Mouse (Mus musculus) forebrain, embryonic 12.5 days (tissue): ENCODE measurements at regions not wholly inside any gene's neighbourhood (a gene's known extent, or its start where the extent isn't known, plus 50 kb on each side); places are given as distances from the start of the nearest gene placed in this dataset.
A peak's percentile ranks its signal among the peaks of the same experiment; 100 is the strongest.

Experiments used
- ATAC-seq: fragments of 200-750 bp; cut with Nextera tagmentation; 2 replicates; pipeline ENCODE4 v1.8.0; 2017; ENCODE audit warnings: moderate TSS enrichment; ENCODE audit not compliant: low FRiP score
- H3K27ac ChIP-seq: fragments of 300-500 bp; sonication (generic); 2 replicates; pipeline ENCODE4 v1.5.1; 2016; ENCODE audit warnings: mild to moderate bottlenecking
- H3K27me3 ChIP-seq: fragments of 300-500 bp; sonication (generic); 2 replicates; pipeline ENCODE4 v1.6.1; 2016; ENCODE audit warnings: mild to moderate bottlenecking
- H3K36me3 ChIP-seq: fragments of 300-500 bp; sonication (generic); replicated peaks from 2 replicates; pipeline ENCODE4 v1.6.1; 2016; ENCODE audit warnings: mild to moderate bottlenecking
- H3K4me1 ChIP-seq: fragments of 300-500 bp; sonication (generic); 2 replicates; pipeline ENCODE4 v1.6.1; 2016
- H3K4me2 ChIP-seq: fragments of 300-500 bp; sonication (generic); 2 replicates; pipeline ENCODE4 v1.6.1; 2016; ENCODE audit warnings: mild to moderate bottlenecking, moderate library complexity
- H3K4me3 ChIP-seq: fragments of 300-500 bp; sonication (generic); replicated peaks from 2 replicates; pipeline ENCODE4 v1.5.1; 2016; ENCODE audit warnings: mild to moderate bottlenecking
- H3K9ac ChIP-seq: fragments of 300-500 bp; sonication (generic); 2 replicates; pipeline ENCODE4 v1.6.1; 2016; ENCODE audit warnings: mild to moderate bottlenecking
- H3K9me3 ChIP-seq: fragments of 300-500 bp; sonication (generic); 2 replicates; pipeline ENCODE4 v1.6.1; 2016
- WGBS: fragments of 180-500 bp; shearing (Covaris S2); methylation state at CpG from one replicate; pipeline ENCODE4 v1.1.7; 2016; 5-methylcytosine and 5-hydroxymethylcytosine counted together

- Histone ChIP-seq H3K27ac (no peak overlapping the region), H3K9ac (no peak overlapping the region), H3K27me3 (no peaks in the 10 kb centered on the region), H3K4me3 (no peak overlapping the region), H3K9me3 (no peaks in the 10 kb centered on the region), H3K36me3 (no peaks in the 10 kb centered on the region), H3K4me2 (no peak overlapping the region), H3K4me1 (no peaks in the 10 kb centered on the region)
- 66% methylated on average over 2 of the region's 2 CpGs for WGBS
- peak; percentile 49; the same call in 1 of the 2 replicates for ATAC-seq
These were observed 1749.2 kb upstream of the Tenm3 start for GRCm38 (mm10) chr8:50592899-50593454.
